Mouse (Mus musculus): ENCODE measurements around the gene Dhx32.
"Not testable (repeated sequence)": the region's sequence is repeated elsewhere in the genome, so short reads cannot be mapped to it uniquely, and the experiment has no call there.

Gene Dhx32

DNA sequence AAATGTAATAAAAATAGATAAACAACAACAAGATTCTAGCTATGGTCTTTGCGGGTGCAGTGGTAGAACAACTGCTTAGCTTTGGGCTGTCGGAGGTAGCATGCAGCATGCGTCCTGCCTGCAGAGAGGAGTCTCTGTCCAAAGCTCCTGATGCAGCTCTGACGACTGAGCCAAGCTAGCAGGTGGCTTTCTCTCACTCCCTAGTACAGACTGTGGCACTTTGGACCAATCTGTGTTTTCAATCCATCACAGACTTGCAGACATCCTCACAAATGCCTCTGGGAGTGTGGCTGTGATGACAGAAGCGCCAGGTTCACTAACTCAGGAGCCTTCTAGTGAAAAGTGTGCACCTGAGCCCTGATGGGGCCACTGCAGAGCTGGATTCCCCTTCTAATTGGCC is 53.2 kb downstream of the Dhx32 start:
- no peak for DNase-seq (ENCODE audit: low spot score in 2 of 2)

GRCm38 (mm10) chr7:133727027-133727426 is 55.5 kb downstream of the Dhx32 start:
- DNase-seq (ENCODE audit: low spot score in 2 of 2): no peak

DNA sequence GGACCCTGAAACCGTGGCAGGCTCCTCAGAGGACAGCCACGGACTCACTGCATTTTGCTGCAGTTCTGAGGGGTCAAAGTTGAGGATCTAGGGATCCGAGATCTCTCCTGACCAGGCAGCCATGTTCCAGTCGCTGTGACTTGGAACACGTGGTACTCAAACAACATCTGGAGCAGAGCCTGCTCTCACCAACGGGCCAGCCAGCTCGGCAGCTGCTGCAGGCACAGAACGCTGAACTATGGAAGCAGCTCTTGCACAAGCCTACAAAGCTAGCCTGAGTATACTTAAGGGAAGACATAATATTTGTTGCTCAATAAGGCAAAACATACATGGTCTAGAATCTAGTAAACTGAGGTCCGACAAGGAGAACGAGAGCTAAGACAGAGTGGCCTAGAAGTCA is 57.0 kb downstream of the Dhx32 start:
- DNase-seq (ENCODE audit: low spot score in 2 of 2): no peak

DNA sequence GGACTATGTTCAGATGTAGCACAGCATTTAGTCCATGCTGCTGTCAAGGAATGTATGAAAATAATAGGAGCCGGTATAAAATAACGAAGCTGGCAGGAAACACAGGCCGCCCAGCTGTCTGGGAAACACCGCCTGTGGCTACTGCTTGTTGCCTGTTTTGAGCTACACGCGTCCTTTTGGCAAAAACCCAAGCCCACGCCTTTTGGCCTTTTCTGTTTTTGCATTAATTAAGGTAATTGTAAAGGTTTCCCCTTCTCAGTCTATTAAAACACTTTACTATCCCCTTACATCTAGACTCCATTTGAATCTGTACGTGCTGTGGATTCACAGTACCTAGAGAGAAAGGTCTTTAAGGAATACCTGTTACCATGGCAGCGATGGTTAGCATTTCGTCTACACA is 57.7 kb downstream of the Dhx32 start:
- DNase-seq (ENCODE audit: low spot score in 2 of 2): no peak

DNA sequence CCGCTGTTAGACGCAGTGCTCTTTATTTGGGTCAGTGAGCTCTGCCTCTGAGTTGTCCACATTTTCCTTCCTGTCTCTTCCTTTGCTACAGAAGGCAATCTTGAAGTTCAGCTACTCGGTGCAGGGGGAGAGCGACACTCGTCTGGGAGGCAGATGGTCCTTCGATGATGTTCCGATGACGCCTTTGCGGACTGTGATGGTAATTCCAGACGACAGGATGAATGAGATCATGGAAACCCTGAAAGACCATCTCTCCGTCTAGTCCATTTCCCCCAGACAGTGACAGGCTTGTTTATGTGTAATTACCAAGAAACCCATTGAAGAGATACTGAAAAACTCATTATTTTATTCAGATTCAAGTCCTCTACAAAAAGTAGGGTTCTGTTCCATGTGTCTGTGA is 61.9 kb downstream of the Dhx32 start:
- no peak for DNase-seq (ENCODE audit: low spot score in 2 of 2)

- DNase-seq (ENCODE audit: low spot score in 2 of 2): no peak
Measured at GRCm38 (mm10) chr7:133718580-133718979, 63.9 kb downstream of the Dhx32 start.

GRCm38 (mm10) chr7:133715387-133715786 is 67.1 kb downstream of the Dhx32 start:
- DNase-seq (ENCODE audit: low spot score in 2 of 2): no peak

- no peak for DNase-seq (ENCODE audit: low spot score in 2 of 2)
Measured at GRCm38 (mm10) chr7:133707301-133707700, 75.2 kb downstream of the Dhx32 start.

- no peak for DNase-seq (ENCODE audit: low spot score in 2 of 2)
Measured at GRCm38 (mm10) chr7:133703906-133704305, 78.6 kb downstream of the Dhx32 start.

DNA sequence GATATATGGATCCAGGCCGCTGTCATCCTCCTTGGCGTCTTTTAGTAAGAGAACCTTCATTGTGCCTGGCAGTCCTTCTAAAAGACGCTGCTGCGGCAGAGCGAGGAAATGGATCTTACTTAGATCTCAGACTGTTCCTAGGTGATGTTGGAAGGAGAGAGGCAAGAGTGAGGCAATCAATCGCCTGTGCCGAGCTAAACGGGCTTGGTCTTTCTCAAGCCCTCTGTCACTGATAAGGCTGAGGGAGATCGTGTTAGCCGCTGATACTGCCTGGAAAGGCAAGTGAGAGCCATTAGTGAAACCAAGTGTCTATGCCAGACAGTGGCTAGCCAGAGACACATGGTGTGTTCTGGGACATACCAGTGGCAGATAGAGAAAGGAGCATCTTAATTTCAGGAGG is 80.2 kb downstream of the Dhx32 start:
- no peak for DNase-seq (ENCODE audit: low spot score in 2 of 2)

DNA sequence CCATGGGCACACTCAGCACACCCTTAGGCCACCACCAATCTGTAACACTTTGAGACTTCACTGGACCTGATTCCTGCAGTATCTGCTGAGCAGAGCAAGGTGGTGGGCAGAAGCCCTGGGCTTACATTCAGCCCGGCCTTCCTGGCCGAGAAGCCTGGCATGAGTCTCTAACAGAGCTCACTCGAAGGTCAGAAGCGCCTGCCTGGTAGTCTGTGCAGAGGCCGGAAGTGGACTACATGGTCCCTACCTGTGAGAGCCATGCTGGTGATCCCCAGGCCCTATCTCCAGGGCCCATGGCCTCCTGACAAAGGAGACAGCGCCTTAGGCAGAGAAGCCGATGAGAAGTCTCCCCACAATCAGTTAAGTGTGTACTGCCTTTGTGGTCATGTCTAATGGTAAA is 81.2 kb downstream of the Dhx32 start:
- no peak for DNase-seq (ENCODE audit: low spot score in 2 of 2)

DNA sequence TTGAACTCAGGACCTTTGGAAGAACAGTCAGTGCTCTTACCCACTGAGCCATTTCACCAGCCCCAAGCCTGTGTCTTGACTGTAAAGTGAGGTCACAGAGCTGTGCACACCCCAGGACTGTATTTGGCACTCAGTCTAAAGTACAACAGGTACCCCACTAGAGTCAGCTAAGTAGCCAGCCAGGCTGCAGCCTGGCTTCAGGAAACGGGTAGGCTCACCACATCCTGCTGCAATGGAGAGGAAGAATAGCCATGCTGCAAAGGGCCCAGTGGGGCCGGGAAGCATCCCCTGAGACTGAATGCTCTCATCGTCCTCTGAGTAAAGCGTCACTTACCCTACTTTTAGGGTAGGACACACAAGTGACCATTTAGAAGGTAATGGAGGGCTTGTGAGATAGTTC is 82.6 kb downstream of the Dhx32 start:
- DNase-seq (ENCODE audit: low spot score in 2 of 2): no peak

GRCm38 (mm10) chr7:133698021-133698709 is 84.4 kb downstream of the Dhx32 start:
- DNase-seq (ENCODE audit: low spot score in 2 of 2): no peak

DNA sequence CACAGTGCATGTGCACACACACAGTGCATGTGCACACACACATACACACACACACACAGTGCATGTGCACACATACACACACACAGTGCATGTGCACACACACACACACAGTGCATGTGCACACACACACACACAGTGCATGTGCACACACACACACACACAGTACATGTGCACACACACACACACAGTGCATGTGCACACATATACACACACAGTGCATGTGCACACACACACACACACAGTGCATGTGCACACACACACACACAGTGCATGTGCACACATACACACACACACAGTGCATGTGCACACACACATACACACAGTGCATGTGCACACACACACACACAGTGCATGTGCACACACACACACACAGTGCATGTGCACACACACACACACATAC is 96.9 kb downstream of the Dhx32 start:
- not testable (repeated sequence) for DNase-seq (ENCODE audit: low spot score in 2 of 2)

GRCm38 (mm10) chr7:133684701-133685100 is 97.8 kb downstream of the Dhx32 start:
- no peak for DNase-seq (ENCODE audit: low spot score in 2 of 2)

DNA sequence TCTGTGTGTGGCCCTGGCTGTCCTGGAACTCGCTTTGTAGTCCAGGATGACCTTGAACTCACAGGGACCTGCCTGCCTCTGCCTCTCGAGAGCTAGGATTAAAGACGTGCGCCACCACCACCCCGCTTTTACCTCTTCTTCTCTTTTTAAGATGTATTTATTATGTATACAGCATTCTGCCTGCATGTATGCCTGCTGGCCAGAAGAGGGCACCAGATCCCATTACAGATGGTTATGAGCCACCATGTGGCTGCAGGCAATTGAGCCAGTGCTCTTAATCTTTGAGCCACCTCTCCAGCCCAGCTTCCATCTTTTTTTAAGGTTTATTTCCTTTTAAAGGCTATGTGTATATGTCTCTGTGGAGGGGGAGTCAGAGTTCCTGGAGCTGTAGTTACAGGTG is 98.4 kb downstream of the Dhx32 start:
- no peak for DNase-seq (ENCODE audit: low spot score in 2 of 2)

DNA sequence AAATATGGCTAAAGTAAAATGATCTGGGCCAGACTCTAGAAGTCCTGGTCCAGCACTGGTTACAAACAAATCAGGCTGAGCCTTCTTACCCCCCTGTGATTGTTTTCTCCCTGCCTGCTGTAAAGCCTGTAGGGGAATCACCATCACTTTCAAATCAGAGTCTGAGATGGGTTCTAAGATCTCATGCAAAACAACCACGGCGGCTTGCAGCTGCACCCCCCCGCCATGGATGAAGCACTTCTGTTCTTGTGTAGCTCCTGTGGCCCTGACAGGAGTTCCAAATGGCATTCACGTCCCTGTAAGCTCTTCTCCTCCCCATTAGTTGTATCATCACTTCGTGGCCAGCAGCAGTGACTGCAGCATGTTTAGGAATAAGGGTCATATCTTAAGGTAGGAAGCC is 98.9 kb downstream of the Dhx32 start:
- DNase-seq (ENCODE audit: low spot score in 2 of 2): no peak

- no peak for DNase-seq (ENCODE audit: low spot score in 2 of 2)
Measured at GRCm38 (mm10) chr7:133679961-133680360, 102.6 kb downstream of the Dhx32 start, which contains the start of gene Mmp21. Mmp21 (minus strand) TSS chr7:133680061.

GRCm38 (mm10) chr7:133679439-133679838 is 103.1 kb downstream of the Dhx32 start:
- no peak for DNase-seq (ENCODE audit: low spot score in 2 of 2)

GRCm38 (mm10) chr7:133678716-133679115 is 103.8 kb downstream of the Dhx32 start:
- DNase-seq (ENCODE audit: low spot score in 2 of 2): no peak

GRCm38 (mm10) chr7:133676002-133676401 is 106.5 kb downstream of the Dhx32 start:
- no peak for DNase-seq (ENCODE audit: low spot score in 2 of 2)
